Mouse (Mus musculus) bone marrow macrophage, adult 2 months (primary cell): ENCODE measurements around the gene Hipk1. TPM values are rescaled to one million over a fixed set of nuclear protein-coding genes. Genes with fewer than 3 reads are reported as not detected.
"Not testable (repeated sequence)": the region's sequence is repeated elsewhere in the genome, so short reads cannot be mapped to it uniquely, and the experiment has no call there.

Experiments used
- H3K27ac ChIP-seq: 2 replicates; pipeline ENCODE4 v1.5.1; 2012; ENCODE audit warnings: low read depth, low read length; ENCODE audit not compliant: insufficient read depth
- H3K4me1 ChIP-seq: 2 replicates; pipeline ENCODE4 v1.6.1; 2012; ENCODE audit warnings: low read length; ENCODE audit not compliant: control insufficient read depth, insufficient read depth
- H3K4me3 ChIP-seq: 2 replicates; pipeline ENCODE4 v1.5.1; 2012; ENCODE audit warnings: mild to moderate bottlenecking, low read length, moderate library complexity; ENCODE audit not compliant: insufficient read depth
- CTCF ChIP-seq: IDR thresholded peaks from 2 replicates; pipeline ENCODE4 v1.5.1; 2012; ENCODE audit warnings: low read depth, mild to moderate bottlenecking, low read length, moderate library complexity
- POLR2A ChIP-seq: IDR thresholded peaks from 2 replicates; pipeline ENCODE4 v1.6.1; 2012; ENCODE audit warnings: mild to moderate bottlenecking, low read depth, low read length, borderline replicate concordance
- polyA plus RNA-seq: library from polyadenylated mRNA; stranded (reverse); fragments of >200 nt; gene quantifications from 2 replicates; pipeline ENCODE4 v1.2.4, GENCODE M21; 2012; ENCODE audit not compliant: missing spikeins, insufficient read depth, insufficient read length

Gene Hipk1
- polyA plus RNA-seq, 1 experiment = 82.6 TPM

DNA sequence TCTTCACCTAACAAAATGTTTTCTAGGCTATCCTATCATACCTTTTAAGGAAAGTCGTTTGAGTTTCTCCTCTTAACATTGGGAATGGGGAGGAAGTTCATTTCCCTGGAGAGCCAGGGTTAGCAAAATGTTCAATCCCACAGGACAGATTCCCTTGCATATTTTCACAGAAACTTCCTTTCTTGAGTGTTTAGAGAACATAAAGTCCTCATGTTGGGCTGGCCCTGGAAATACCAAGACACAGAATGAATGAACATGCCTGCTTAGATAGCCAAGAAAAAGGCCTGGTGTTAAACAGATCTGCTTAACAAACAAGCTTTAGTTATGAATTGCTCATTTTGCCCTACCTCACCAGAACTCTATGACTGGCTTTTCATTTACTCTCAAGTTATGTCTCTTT lies 1.2 kb upstream of the Hipk1 start:
- Histone ChIP-seq H3K27ac (no peak overlapping the region), H3K4me3 (no peak overlapping the region), H3K4me1 (peaks cover 37% of the 10 kb centered on the region)
- TF ChIP-seq POLR2A (no peak), CTCF (no peak)

DNA sequence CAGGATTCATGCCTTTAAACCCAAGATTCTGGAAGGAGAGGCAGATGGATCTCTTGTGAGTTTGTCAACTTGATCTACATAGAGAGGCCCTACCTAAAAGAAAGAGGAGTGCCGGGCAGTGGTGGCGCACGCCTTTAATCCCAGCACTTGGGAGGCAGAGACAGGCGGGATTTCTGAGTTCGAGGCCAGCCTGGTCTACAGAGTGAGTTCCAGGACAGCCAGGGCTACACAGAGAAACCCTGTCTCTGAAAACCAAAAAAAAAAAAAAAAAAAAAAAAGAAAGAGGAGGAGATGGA lies 696 bp upstream of the Hipk1 start:
- H3K4me1 ChIP-seq = peaks cover 40% of the 10 kb centered on the region
- not testable (repeated sequence) for H3K4me3 ChIP-seq, H3K27ac ChIP-seq

DNA sequence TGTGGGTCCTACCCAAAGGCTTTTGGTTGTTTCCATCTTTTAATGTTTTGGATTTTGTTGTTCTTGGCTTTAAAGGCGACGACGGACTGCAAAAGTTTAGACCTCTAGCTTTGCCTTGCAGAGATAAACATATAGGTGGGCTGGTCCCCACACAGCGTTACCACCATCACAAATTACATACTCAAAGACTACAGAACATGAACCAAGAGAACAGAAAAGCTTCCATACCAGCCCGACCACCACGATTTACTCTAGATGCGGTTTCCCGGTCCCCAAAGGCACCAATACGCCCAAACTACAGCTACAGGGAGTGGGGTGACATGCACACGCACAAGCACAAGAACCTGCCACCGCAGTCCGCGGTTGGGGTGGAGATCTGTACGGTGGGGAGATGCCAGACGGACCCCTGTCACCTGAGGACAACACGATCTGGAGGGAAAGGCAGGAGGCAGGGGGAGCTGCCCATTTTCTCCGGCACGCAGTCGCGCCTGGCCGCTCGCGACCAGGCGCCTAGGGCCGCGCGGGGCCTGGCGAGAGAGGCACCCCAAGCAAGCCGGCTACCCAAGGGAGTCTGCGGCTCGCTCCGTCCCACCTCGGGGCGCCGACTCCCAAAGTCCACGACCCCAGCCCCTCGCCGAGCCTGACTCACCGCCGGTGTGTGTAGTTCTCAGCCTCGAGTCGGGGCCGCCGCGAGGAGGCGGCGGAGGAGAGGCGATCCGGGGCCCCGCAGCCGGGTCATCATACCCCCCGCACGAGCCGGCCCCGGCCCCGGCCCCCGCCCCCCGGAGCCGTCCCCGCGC lies 817 bp downstream of the Hipk1 start:
- H3K4me3 ChIP-seq = peak overlapping the region; percentile 94
- H3K4me1 ChIP-seq = peaks cover 38% of the 10 kb centered on the region
- peak overlapping the region; percentile 69 for H3K27ac ChIP-seq
- TF ChIP-seq POLR2A (no peak), CTCF (no peak)

DNA sequence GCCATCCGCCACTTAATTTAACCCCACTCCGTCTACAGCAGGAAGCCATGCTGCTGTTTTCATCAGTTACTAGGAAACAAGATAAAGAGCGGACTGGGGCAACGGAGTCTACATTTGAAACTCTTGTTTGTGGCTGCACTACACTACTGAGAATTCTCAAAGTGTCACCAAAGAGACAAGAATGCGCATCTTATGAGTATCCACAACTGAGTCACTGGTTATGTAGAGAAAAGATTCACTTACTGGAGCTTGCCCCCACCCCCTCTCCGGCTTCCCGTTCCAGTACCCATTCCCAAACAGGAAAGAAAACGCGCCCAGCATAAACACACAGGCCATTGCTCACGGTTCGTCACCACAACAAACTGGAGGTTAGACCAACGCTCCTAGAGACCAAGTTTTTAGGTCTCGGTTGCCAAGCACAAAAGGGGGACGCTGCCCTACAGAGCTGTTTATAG lies 1.4 kb downstream of the Hipk1 start:
- peak overlapping the region; percentile 94 for H3K4me3 ChIP-seq
- peaks cover 43% of the 10 kb centered on the region for H3K4me1 ChIP-seq
- peak overlapping the region; percentile 69 for H3K27ac ChIP-seq
- TF ChIP-seq POLR2A (no peak), CTCF (no peak)

DNA sequence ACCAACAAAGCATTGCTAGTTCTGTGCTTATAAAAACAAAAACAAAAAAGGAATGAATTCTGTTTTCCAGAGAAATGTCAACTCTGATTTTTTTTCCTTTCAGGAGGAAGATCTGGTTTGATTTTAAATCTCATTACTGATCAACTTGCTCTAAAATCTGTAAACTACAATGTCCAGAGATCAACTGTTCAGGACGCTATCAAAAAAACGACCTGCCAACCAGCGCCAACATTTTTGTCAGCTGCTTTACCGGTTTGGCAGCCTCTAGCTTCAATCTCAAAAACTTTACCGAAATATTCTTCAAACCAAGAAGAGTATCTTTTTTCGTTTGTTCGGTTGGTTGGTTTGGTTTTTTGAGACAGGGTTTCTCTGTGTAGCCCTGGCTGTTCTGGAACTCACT lies 2.3 kb downstream of the Hipk1 start:
- TF ChIP-seq POLR2A = no peak
- TF ChIP-seq CTCF = no peak
- Histone ChIP-seq H3K27ac (no peak overlapping the region), H3K4me3 (peak overlapping the region; percentile 94; the same call in 1 of the 2 replicates), H3K4me1 (peaks cover 48% of the 10 kb centered on the region)

DNA sequence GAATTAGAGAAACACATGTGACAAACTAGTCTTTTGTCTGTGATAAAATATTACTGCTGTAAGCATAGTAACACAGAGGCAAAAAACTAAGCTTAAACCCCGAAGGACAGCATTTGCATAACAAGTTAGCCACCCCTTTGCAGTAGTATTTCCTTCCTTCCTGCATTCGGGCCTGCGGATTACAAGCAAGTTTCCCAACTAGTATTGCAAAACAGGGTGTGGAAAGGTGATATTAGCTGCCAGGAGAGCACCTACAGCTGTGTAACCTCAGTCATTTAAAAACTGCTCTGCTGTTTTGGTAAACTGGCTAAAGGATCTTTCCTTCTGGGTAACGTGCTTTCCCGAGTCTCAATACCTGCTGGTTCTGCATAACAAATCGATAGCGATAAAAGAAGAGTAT lies 4.1 kb downstream of the Hipk1 start:
- Histone ChIP-seq H3K27ac (no peak overlapping the region), H3K4me1 (peaks cover 56% of the 10 kb centered on the region), H3K4me3 (no peak overlapping the region)
- TF ChIP-seq CTCF (no peak), POLR2A (no peak)

DNA sequence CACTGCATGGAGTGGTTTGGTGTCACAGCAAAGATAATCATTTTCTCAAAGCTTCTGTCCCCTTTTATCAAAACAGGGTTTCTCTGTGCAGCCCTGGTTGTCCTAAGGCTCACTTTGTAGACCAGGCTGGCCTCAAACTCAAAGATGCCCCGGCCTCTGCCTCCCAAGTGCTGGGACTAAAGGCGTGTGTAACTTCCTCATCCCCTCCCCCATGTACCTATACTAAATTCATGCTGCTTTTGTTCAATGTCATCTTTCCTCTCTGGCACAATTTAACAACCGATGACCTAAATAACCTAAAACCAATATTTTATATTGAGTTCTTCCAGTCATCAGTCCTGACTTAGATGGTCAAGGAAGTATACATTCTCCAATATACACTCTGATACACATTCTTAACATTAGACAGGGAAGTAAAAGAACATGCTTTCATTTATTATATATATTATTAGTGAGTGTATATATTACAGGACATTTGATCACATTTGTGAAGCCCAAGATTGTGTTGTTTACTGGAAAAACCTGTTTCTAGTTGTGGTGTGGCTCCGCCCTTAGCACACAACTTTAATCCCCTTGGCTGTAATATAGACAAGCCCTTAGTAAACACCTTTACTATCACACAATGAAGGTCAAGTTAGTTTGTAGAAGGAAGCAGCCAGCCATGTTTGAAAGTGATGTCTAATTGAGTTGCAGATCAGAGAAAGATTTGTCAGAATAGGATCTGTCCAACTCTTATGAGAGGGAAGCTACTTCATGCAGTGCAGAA lies 8.3 kb downstream of the Hipk1 start:
- no peak for TF ChIP-seq POLR2A
- no peak for TF ChIP-seq CTCF
- Histone ChIP-seq H3K27ac (no peak overlapping the region), H3K4me1 (peaks cover 69% of the 10 kb centered on the region), H3K4me3 (no peak overlapping the region)

DNA sequence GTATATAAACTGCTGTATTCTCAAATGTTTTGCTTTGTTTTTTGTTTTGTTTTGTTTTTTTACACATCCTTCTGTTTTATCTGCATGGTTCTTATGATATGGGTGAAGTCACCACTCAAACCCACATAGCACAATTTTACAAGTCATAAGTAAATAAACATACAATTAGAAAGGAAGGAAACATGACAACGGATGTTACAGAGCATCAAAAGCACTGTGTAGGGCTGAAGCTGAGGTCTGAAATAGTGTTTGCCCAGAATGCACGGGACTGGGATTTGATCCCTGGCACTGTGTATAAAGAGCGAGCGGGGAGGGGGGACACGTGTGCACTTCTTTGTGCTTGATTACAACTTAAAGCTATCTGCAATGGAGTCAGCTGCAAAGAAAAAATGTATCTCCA lies 10.6 kb downstream of the Hipk1 start:
- H3K27ac ChIP-seq = no peak overlapping the region
- H3K4me3 ChIP-seq = no peak overlapping the region
- peaks cover 57% of the 10 kb centered on the region for H3K4me1 ChIP-seq
- TF ChIP-seq CTCF (no peak), POLR2A (no peak)

DNA sequence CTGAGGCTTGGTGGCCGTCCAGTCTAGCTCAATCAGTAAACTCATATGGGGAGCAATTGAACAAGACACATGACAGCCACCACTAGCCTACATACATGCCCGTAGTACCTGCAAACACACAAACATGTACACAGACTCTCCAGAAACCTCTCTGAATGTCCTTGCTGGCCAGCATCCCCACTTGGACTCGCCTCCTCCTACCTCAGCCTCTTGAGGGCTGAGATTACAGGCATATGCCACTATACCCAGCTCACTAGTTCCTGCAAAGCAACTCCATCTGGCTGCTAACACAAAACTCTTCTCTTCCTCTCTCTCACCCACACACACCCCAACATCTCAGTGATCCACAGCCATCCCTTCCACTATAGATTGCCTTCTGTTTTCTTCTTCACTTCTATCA lies 11.1 kb downstream of the Hipk1 start:
- TF ChIP-seq POLR2A (no peak), CTCF (no peak)
- Histone ChIP-seq H3K27ac (no peak overlapping the region), H3K4me3 (no peak overlapping the region), H3K4me1 (peaks cover 58% of the 10 kb centered on the region)

DNA sequence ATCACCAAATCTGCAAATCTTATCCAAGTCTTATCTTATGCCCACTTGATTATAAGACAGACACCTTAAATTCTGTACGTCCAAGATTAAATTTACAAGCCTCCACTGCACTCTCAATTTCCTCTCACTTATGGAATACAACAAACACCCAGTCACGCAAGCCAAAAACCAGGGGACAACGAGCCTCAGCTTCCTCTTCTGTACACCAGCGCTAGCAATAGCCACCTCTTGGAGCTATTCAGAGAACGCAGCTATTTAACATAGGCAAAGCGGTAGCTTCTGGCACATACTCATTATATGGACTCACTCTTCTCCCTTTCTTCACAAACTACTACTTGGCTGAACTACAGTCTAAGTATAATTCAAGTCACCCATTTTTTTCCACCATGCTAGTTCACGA lies 12.2 kb downstream of the Hipk1 start:
- 0 out of 2 replicates have a peak overlapping the region, but pooled peaks have one; percentile 4 for H3K27ac ChIP-seq
- no peak for TF ChIP-seq POLR2A
- TF ChIP-seq CTCF = no peak
- no peak overlapping the region for H3K4me3 ChIP-seq
- H3K4me1 ChIP-seq = peaks cover 52% of the 10 kb centered on the region
